Mouse (Mus musculus) embryo, embryonic 10.5 days (tissue): Measurements from ENCODE around the gene Zfp57.
"Not testable (repeated sequence)": the region's sequence is repeated elsewhere in the genome, so short reads cannot be mapped to it uniquely, and the experiment has no call there.

Experiments used
- DNase-seq: peaks from one replicate; pipeline ENCODE4 v3.0.0-alpha.2; 2015; ENCODE audit warnings: low spot score

Gene Zfp57

GRCm38 (mm10) chr17:37000863-37001262 lies at the start of gene Zfp57:
TSS of gene Zfp57 (plus strand) at chr17:37001163.
- DNase-seq, result no peak

GRCm38 (mm10) chr17:36952631-36953030 lies 48.3 kb upstream of the Zfp57 start:
- no peak for DNase-seq

GRCm38 (mm10) chr17:36953062-36953461 lies 47.9 kb upstream of the Zfp57 start:
- no peak for DNase-seq

GRCm38 (mm10) chr17:36957999-36958743 lies 42.8 kb upstream of the Zfp57 start, which contains the start of the genes Znrd1 and Znrd1as:
TSS of gene Znrd1 (minus strand) at chr17:36958559.
TSS of gene Znrd1as (plus strand) at chr17:36958592.
- peak; percentile 99 for DNase-seq

- DNase-seq, result no peak
Measured at GRCm38 (mm10) chr17:36958884-36959283, 42.1 kb upstream of the Zfp57 start.

GRCm38 (mm10) chr17:36961125-36961524 lies 39.8 kb upstream of the Zfp57 start:
- no peak for DNase-seq

GRCm38 (mm10) chr17:36966875-36967274 lies 34.1 kb upstream of the Zfp57 start:
- DNase-seq, result no peak

- no peak for DNase-seq
Measured at GRCm38 (mm10) chr17:36970316-36970890, 30.6 kb upstream of the Zfp57 start.

GRCm38 (mm10) chr17:36971172-36971850 lies 29.7 kb upstream of the Zfp57 start:
- DNase-seq, result no peak

- DNase-seq, result no peak
Measured at GRCm38 (mm10) chr17:36972791-36973190, 28.2 kb upstream of the Zfp57 start.

GRCm38 (mm10) chr17:36973271-36973787 lies 27.6 kb upstream of the Zfp57 start:
- DNase-seq, result no peak

- DNase-seq, result peak; percentile 17
Measured at GRCm38 (mm10) chr17:36981221-36981813, 19.6 kb upstream of the Zfp57 start, which contains the start of gene 2410137M14Rik. TSS of gene 2410137M14Rik (minus strand) at chr17:36981237.

- peak; percentile 55 for DNase-seq
Measured at GRCm38 (mm10) chr17:36981845-36982244, 19.1 kb upstream of the Zfp57 start.

GRCm38 (mm10) chr17:36982253-36983155 lies 18.5 kb upstream of the Zfp57 start:
- peak; percentile 15 for DNase-seq

GRCm38 (mm10) chr17:36988475-36988874 lies 12.5 kb upstream of the Zfp57 start:
- DNase-seq, result no peak

- DNase-seq, result no peak
Measured at GRCm38 (mm10) chr17:36989437-36989836, 11.5 kb upstream of the Zfp57 start, which contains the start of gene H2-M5. TSS of gene H2-M5 (minus strand) at chr17:36989537.

- DNase-seq, result not testable (repeated sequence)
Measured at GRCm38 (mm10) chr17:36990630-36991029, 10.3 kb upstream of the Zfp57 start.

- DNase-seq, result no peak
Measured at GRCm38 (mm10) chr17:36992336-36993104, 8.4 kb upstream of the Zfp57 start.

- no peak for DNase-seq
Measured at GRCm38 (mm10) chr17:36993770-36994325, 7.1 kb upstream of the Zfp57 start.

GRCm38 (mm10) chr17:36994528-36994927 lies 6.4 kb upstream of the Zfp57 start:
- no peak for DNase-seq
